Mouse (Mus musculus): ENCODE measurements around the gene Ugt1a9.
"Not testable (repeated sequence)": the region's sequence is repeated elsewhere in the genome, so short reads cannot be mapped to it uniquely, and the experiment has no call there.

The Ugt1a9 gene

GRCm38 (mm10) chr1:88070495-88070894, at the start of gene Ugt1a9:
TSS of gene Ugt1a9 (plus strand) at chr1:88070800.
- no peak for DNase-seq (ENCODE audit: low read depth, low spot score)

- DNase-seq (ENCODE audit: low read depth, low spot score) = not testable (repeated sequence)
Observed at GRCm38 (mm10) chr1:88025244-88025643, 45.4 kb upstream of the Ugt1a9 start.

- DNase-seq (ENCODE audit: low read depth, low spot score) = not testable (repeated sequence)
Observed at GRCm38 (mm10) chr1:88043044-88043443, 27.6 kb upstream of the Ugt1a9 start.

- not testable (repeated sequence) for DNase-seq (ENCODE audit: low read depth, low spot score)
Observed at GRCm38 (mm10) chr1:88044832-88045437, 25.7 kb upstream of the Ugt1a9 start.

GRCm38 (mm10) chr1:88047408-88047807, 23.2 kb upstream of the Ugt1a9 start:
- not testable (repeated sequence) for DNase-seq (ENCODE audit: low read depth, low spot score)

GRCm38 (mm10) chr1:88055088-88055487, 15.5 kb upstream of the Ugt1a9 start, which contains the start of gene Ugt1a10:
TSS of gene Ugt1a10 (plus strand) at chr1:88055388.
- no peak for DNase-seq (ENCODE audit: low read depth, low spot score)

- not testable (repeated sequence) for DNase-seq (ENCODE audit: low read depth, low spot score)
Observed at GRCm38 (mm10) chr1:88066472-88067102, 4.0 kb upstream of the Ugt1a9 start.

GRCm38 (mm10) chr1:88070902-88071301, 302 bp downstream of the Ugt1a9 start:
- DNase-seq (ENCODE audit: low read depth, low spot score) = no peak

- no peak for DNase-seq (ENCODE audit: low read depth, low spot score)
Observed at GRCm38 (mm10) chr1:88074471-88074870, 3.9 kb downstream of the Ugt1a9 start.

- DNase-seq (ENCODE audit: low read depth, low spot score) = no peak
Observed at GRCm38 (mm10) chr1:88077128-88077527, 6.5 kb downstream of the Ugt1a9 start.

- no peak for DNase-seq (ENCODE audit: low read depth, low spot score)
Observed at GRCm38 (mm10) chr1:88081670-88082069, 11.1 kb downstream of the Ugt1a9 start.

- DNase-seq (ENCODE audit: low read depth, low spot score) = no peak
Observed at GRCm38 (mm10) chr1:88086125-88086524, 15.5 kb downstream of the Ugt1a9 start.

GRCm38 (mm10) chr1:88087513-88087912, 16.9 kb downstream of the Ugt1a9 start, which contains the start of gene Ugt1a8:
TSS of gene Ugt1a8 (plus strand) at chr1:88087813.
- DNase-seq (ENCODE audit: low read depth, low spot score) = no peak

GRCm38 (mm10) chr1:88092341-88092740, 21.7 kb downstream of the Ugt1a9 start:
- no peak for DNase-seq (ENCODE audit: low read depth, low spot score)

GRCm38 (mm10) chr1:88094270-88094676, 23.7 kb downstream of the Ugt1a9 start:
- peak; percentile 19 for DNase-seq (ENCODE audit: low read depth, low spot score)

- DNase-seq (ENCODE audit: low read depth, low spot score) = peak; percentile 3
Observed at GRCm38 (mm10) chr1:88094941-88095492, 24.4 kb downstream of the Ugt1a9 start, which contains the start of gene Ugt1a7c. TSS of gene Ugt1a7c (plus strand) at chr1:88095062.

GRCm38 (mm10) chr1:88098546-88098945, 27.9 kb downstream of the Ugt1a9 start:
- DNase-seq (ENCODE audit: low read depth, low spot score) = not testable (repeated sequence)

GRCm38 (mm10) chr1:88099691-88100090, 29.1 kb downstream of the Ugt1a9 start:
- not testable (repeated sequence) for DNase-seq (ENCODE audit: low read depth, low spot score)

GRCm38 (mm10) chr1:88103019-88103418, 32.4 kb downstream of the Ugt1a9 start, which contains the start of gene Ugt1a6b:
TSS of gene Ugt1a6b (plus strand) at chr1:88103252.
- not testable (repeated sequence) for DNase-seq (ENCODE audit: low read depth, low spot score)

- DNase-seq (ENCODE audit: low read depth, low spot score) = not testable (repeated sequence)
Observed at GRCm38 (mm10) chr1:88103697-88104468, 33.3 kb downstream of the Ugt1a9 start.

GRCm38 (mm10) chr1:88104667-88105430, 34.2 kb downstream of the Ugt1a9 start:
- no peak for DNase-seq (ENCODE audit: low read depth, low spot score)
